Mouse (Mus musculus) thymus, adult 2 months (tissue): ENCODE measurements around the gene Gucy2f.

Experiments used
- CTCF ChIP-seq: fragments of 200-500 bp; IDR thresholded peaks from 2 replicates; pipeline ENCODE4 v1.5.1; 2012; ENCODE audit warnings: mild to moderate bottlenecking, control low read depth, low read length, moderate library complexity, borderline replicate concordance; ENCODE audit not compliant: control insufficient read depth, poor library complexity, insufficient read depth; ENCODE audit errors: extremely low read depth
- POLR2A ChIP-seq: fragments of 200-500 bp; IDR thresholded peaks from 2 replicates; pipeline ENCODE4 v1.6.1; 2012; ENCODE audit warnings: mild to moderate bottlenecking, low read length, control low read depth, moderate library complexity; ENCODE audit not compliant: control insufficient read depth, poor library complexity, insufficient read depth; ENCODE audit errors: extremely low read depth

DNA sequence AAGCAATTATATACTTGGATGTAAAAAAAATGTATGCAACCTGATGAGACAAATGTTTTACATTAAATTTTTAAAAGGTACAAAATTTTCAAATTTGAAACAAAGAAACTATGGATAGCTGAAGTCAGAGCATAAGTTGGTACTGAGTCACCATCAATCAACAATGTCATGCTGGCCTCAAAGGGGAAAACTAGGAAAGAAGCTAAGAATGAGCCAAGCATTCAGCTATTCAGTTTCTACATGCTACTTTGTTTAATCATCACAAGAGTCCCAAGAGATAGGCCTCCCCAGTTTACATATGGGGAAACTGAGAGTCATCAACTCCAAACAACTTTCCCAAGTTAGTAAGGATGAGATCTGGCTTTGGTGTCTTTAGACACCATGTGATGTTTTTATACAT lies 19.8 kb downstream of the Gucy2f start:
- TF ChIP-seq POLR2A (no peak), CTCF (no peak)
